Mouse (Mus musculus) hematopoietic stem cell, adult 5-6 weeks (primary cell): Measurements from ENCODE around the gene Ube2j1. TPM values are rescaled to one million over a fixed set of nuclear protein-coding genes. Genes with fewer than 3 reads are reported as not detected.

ENCODE experiments used
- total RNA-seq: library from RNA; stranded (forward); fragments of 172-1452, 232-1000 nt; gene quantifications from 2 replicates; pipeline ENCODE4 v1.2.3, GENCODE M21; 2017

Ube2j1 gene
- total RNA-seq, 1 experiment from 2014 or later: 58.7 TPM

Other genes with a start within 250 kb of the Ube2j1 start
- 57.4 and 69.7 TPM in 2 replicates for gene Lyrm2, start 231.2 kb upstream of the Ube2j1 start, total RNA-seq
- gene Ankrd6, start 80.6 kb upstream of the Ube2j1 start, total RNA-seq: 2.8 and 5.0 TPM in 2 replicates
- gene Rragd, start 48.4 kb upstream of the Ube2j1 start, total RNA-seq: 0.35 and 0.56 TPM in 2 replicates
- gene Gabrr2, start 31.6 kb downstream of the Ube2j1 start, total RNA-seq: not detected in 2 replicates
- not detected in 2 replicates for gene Gabrr1, start 101.1 kb downstream of the Ube2j1 start, total RNA-seq
- 1.9 and 3.3 TPM in 2 replicates for gene Pm20d2, start 158.3 kb downstream of the Ube2j1 start, total RNA-seq
- 0.25 and 0.89 TPM in 2 replicates for gene Srsf12, start 177.6 kb downstream of the Ube2j1 start, total RNA-seq